Mouse (Mus musculus) intestine, postnatal 0 days (tissue): ENCODE results near the gene Lipm. TPM values are rescaled to one million over a fixed set of nuclear protein-coding genes. Genes with fewer than 3 reads are reported as not detected.

Experiments
- ATAC-seq: fragments of 200-750 bp; cut with Nextera tagmentation; 2 replicates; pipeline ENCODE4 v1.8.0; 2017; ENCODE audit warnings: mild to moderate bottlenecking, moderate TSS enrichment, moderate library complexity
- H3K27ac ChIP-seq: fragments of 300-500 bp; sonication (generic); 2 replicates; pipeline ENCODE4 v1.5.1; 2014; ENCODE audit warnings: mild to moderate bottlenecking, low read depth, low read length, moderate library complexity
- H3K27me3 ChIP-seq: fragments of 300-500 bp; sonication (generic); replicated peaks from 2 replicates; pipeline ENCODE4 v1.6.1; 2014; ENCODE audit warnings: low read length, mixed read lengths; ENCODE audit not compliant: control insufficient read depth, insufficient read depth
- H3K36me3 ChIP-seq: fragments of 300-500 bp; sonication (generic); 2 replicates; pipeline ENCODE4 v1.6.1; 2014; ENCODE audit warnings: mild to moderate bottlenecking, moderate library complexity; ENCODE audit not compliant: control insufficient read depth, insufficient read depth
- H3K4me1 ChIP-seq: fragments of 300-500 bp; sonication (generic); replicated peaks from 2 replicates; pipeline ENCODE4 v1.6.1; 2014; ENCODE audit warnings: antibody characterized with exemption, low read length, mixed read lengths; ENCODE audit not compliant: control insufficient read depth, insufficient read depth
- H3K4me2 ChIP-seq: fragments of 300-500 bp; sonication (generic); replicated peaks from 2 replicates; pipeline ENCODE4 v1.6.1; 2014; ENCODE audit warnings: low read depth, mild to moderate bottlenecking, moderate library complexity
- H3K4me3 ChIP-seq: fragments of 300-500 bp; sonication (generic); 2 replicates; pipeline ENCODE4 v1.5.1; 2014; ENCODE audit warnings: low read depth, low read length
- H3K9ac ChIP-seq: fragments of 300-500 bp; sonication (generic); 2 replicates; pipeline ENCODE4 v1.6.1; 2014; ENCODE audit warnings: mild to moderate bottlenecking, low read depth, low read length
- H3K9me3 ChIP-seq: fragments of 300-500 bp; sonication (generic); 2 replicates; pipeline ENCODE4 v1.6.1; 2016; ENCODE audit warnings: mixed run types; ENCODE audit not compliant: control insufficient read depth
- CTCF ChIP-seq: sonication (generic); IDR thresholded peaks from 2 replicates; pipeline ENCODE4 v1.5.1; 2016; ENCODE audit warnings: low read depth, mild to moderate bottlenecking, control low read depth, antibody characterized with exemption, moderate library complexity
- WGBS: fragments of 180-500 bp; shearing (Covaris S2); extraction: QIAGEN DNeasy Blood & Tissue Kit; methylation state at CpG from one replicate; pipeline ENCODE4 v1.1.7; 2014; 5-methylcytosine and 5-hydroxymethylcytosine counted together
- polyA plus RNA-seq: library from polyadenylated mRNA; unstranded; fragments of >200 nt; fragmentation: Nextera tagmentation; extraction: Ambion mirVana; gene quantifications from 2 replicates; pipeline ENCODE4 v1.2.1, GENCODE M21; 2015

The Lipm gene
- polyA plus RNA-seq, 1 experiment from 2014 or later = not detected

- no peaks in the 10 kb centered on the region for H3K27me3 ChIP-seq
- no peak overlapping the region for H3K27ac ChIP-seq
- no peaks in the 10 kb centered on the region for H3K9me3 ChIP-seq
- no peak for ATAC-seq
- no peaks in the 10 kb centered on the region for H3K4me1 ChIP-seq
- 84% methylated on average over 3 of the region's 3 CpGs for WGBS
- no peak overlapping the region for H3K4me3 ChIP-seq
- H3K9ac ChIP-seq = no peak overlapping the region
- no peak overlapping the region for H3K4me2 ChIP-seq
- no peaks in the 10 kb centered on the region for H3K36me3 ChIP-seq
- TF ChIP-seq CTCF = no peak
These were observed 11.6 kb upstream of the Lipm start for GRCm38 (mm10) chr19:34089011-34089680.

GRCm38 (mm10) chr19:34095381-34095780 lies 5.4 kb upstream of the Lipm start:
- TF ChIP-seq CTCF = no peak
- no peak for ATAC-seq
- Histone ChIP-seq H3K4me1 (no peaks in the 10 kb centered on the region), H3K27me3 (no peaks in the 10 kb centered on the region), H3K9me3 (no peaks in the 10 kb centered on the region), H3K27ac (no peak overlapping the region), H3K9ac (no peak overlapping the region), H3K4me3 (no peak overlapping the region), H3K4me2 (no peak overlapping the region), H3K36me3 (no peaks in the 10 kb centered on the region)
- WGBS = 59% methylated on average over 5 of the region's 5 CpGs

- ATAC-seq = no peak
- H3K27me3 ChIP-seq = no peaks in the 10 kb centered on the region
- no peak overlapping the region for H3K4me2 ChIP-seq
- H3K36me3 ChIP-seq = no peaks in the 10 kb centered on the region
- 49% methylated on average over 1 of the region's 1 CpGs for WGBS
- H3K9me3 ChIP-seq = no peaks in the 10 kb centered on the region
- no peaks in the 10 kb centered on the region for H3K4me1 ChIP-seq
- H3K27ac ChIP-seq = no peak overlapping the region
- no peak for TF ChIP-seq CTCF
- no peak overlapping the region for H3K9ac ChIP-seq
- no peak overlapping the region for H3K4me3 ChIP-seq
These were observed 4.5 kb upstream of the Lipm start for GRCm38 (mm10) chr19:34096228-34096627.

GRCm38 (mm10) chr19:34101888-34102287 lies 1.2 kb downstream of the Lipm start:
- Histone ChIP-seq H3K4me1 (no peaks in the 10 kb centered on the region), H3K36me3 (no peaks in the 10 kb centered on the region), H3K4me3 (no peak overlapping the region), H3K27ac (no peak overlapping the region), H3K4me2 (no peak overlapping the region), H3K27me3 (no peaks in the 10 kb centered on the region), H3K9ac (no peak overlapping the region), H3K9me3 (no peaks in the 10 kb centered on the region)
- no peak for TF ChIP-seq CTCF
- WGBS = 79% methylated on average over 7 of the region's 7 CpGs
- no peak for ATAC-seq

GRCm38 (mm10) chr19:34104841-34105240 lies 4.1 kb downstream of the Lipm start:
- no peak for TF ChIP-seq CTCF

GRCm38 (mm10) chr19:34119102-34119501 lies 18.4 kb downstream of the Lipm start:
- H3K9me3 ChIP-seq = no peaks in the 10 kb centered on the region
- H3K27me3 ChIP-seq = no peaks in the 10 kb centered on the region
- H3K4me1 ChIP-seq = no peaks in the 10 kb centered on the region
- 67% methylated on average over 1 of the region's 1 CpGs for WGBS
- H3K27ac ChIP-seq = no peak overlapping the region
- no peaks in the 10 kb centered on the region for H3K36me3 ChIP-seq
- no peak for TF ChIP-seq CTCF
- no peak overlapping the region for H3K4me3 ChIP-seq
- ATAC-seq = no peak
- H3K9ac ChIP-seq = no peak overlapping the region
- H3K4me2 ChIP-seq = no peak overlapping the region

More at GRCm38 (mm10) chr19:34104841-34105240, 4.1 kb downstream of the Lipm start:
- ATAC-seq = no peak
- Histone ChIP-seq H3K9me3 (no peaks in the 10 kb centered on the region), H3K36me3 (no peaks in the 10 kb centered on the region), H3K27me3 (no peaks in the 10 kb centered on the region), H3K4me3 (no peak overlapping the region), H3K4me1 (no peaks in the 10 kb centered on the region), H3K27ac (no peak overlapping the region), H3K4me2 (no peak overlapping the region), H3K9ac (no peak overlapping the region)
- WGBS = 86% methylated on average over 3 of the region's 3 CpGs

GRCm38 (mm10) chr19:34119653-34120052 lies 18.9 kb downstream of the Lipm start:
- no peaks in the 10 kb centered on the region for H3K9me3 ChIP-seq
- H3K4me2 ChIP-seq = no peak overlapping the region
- no peak overlapping the region for H3K9ac ChIP-seq
- H3K27ac ChIP-seq = no peak overlapping the region
- WGBS = 69% methylated on average over 4 of the region's 4 CpGs
- H3K36me3 ChIP-seq = no peaks in the 10 kb centered on the region
- no peak for TF ChIP-seq CTCF
- no peaks in the 10 kb centered on the region for H3K27me3 ChIP-seq
- H3K4me3 ChIP-seq = no peak overlapping the region
- no peak for ATAC-seq
- H3K4me1 ChIP-seq = no peaks in the 10 kb centered on the region
